Mouse (Mus musculus): ENCODE data around the gene Tspan18.

GRCm38 (mm10) chr2:93203682-93204081 is 130.6 kb downstream of the Tspan18 start:
- no peak for TF ChIP-seq MAX (IDR thresholded peaks at IDR 0.05; ENCODE audit: low read length)
- no peak for TF ChIP-seq EP300 (IDR thresholded peaks at IDR 0.05; ENCODE audit: low read length)
- no peak for TF ChIP-seq E2F4 (IDR thresholded peaks at IDR 0.05; ENCODE audit: insufficient replicate concordance, low read depth, low read length)
- TF ChIP-seq ETS1 (conservative IDR thresholded peaks at IDR 0.05; ENCODE audit: low read depth, low read length) = no peak
- no peak for TF ChIP-seq ZKSCAN1 (IDR thresholded peaks at IDR 0.05; ENCODE audit: borderline replicate concordance, low read depth, low read length)
- TF ChIP-seq CTCF (conservative IDR thresholded peaks at IDR 0.05 in 1 of 2, IDR thresholded peaks at IDR 0.05 in 1 of 2; ENCODE audit: low read depth in 2 of 2, low read length in 2 of 2) = peak in 1 of 2 experiments; percentile 66; a peak in 2 of 4 replicates
- no peak for TF ChIP-seq POLR2A (IDR thresholded peaks at IDR 0.05; ENCODE audit: low read depth, low read length)
- TF ChIP-seq ELF1 (IDR thresholded peaks at IDR 0.05; ENCODE audit: low read depth, low read length) = no peak
- TF ChIP-seq NRF1 (IDR thresholded peaks at IDR 0.05; ENCODE audit: low read depth, low read length) = no peak
- no peak for TF ChIP-seq USF2 (conservative IDR thresholded peaks at IDR 0.05; ENCODE audit: low read depth, low read length)
- peak; percentile 53 for TF ChIP-seq SMC3 (IDR thresholded peaks at IDR 0.05; ENCODE audit: low read depth, low read length)
- TF ChIP-seq ZC3H11A (IDR thresholded peaks at IDR 0.05; ENCODE audit: low read depth, low read length) = no peak
- no peak for TF ChIP-seq TBP (conservative IDR thresholded peaks at IDR 0.05; ENCODE audit: low read depth, low read length)
- no peak for TF ChIP-seq CHD2 (IDR thresholded peaks at IDR 0.05; ENCODE audit: low read length)

Data from CH12.LX (cell line).